Mouse (Mus musculus) spleen, adult 12 weeks (tissue): ENCODE measurements around the gene Specc1.

Experiments
- DNase-seq: peaks from one replicate; pipeline ENCODE4 v3.0.0; 2022; ENCODE audit warnings: low spot score

Specc1 gene

GRCm38 (mm10) chr11:62248401-62249244 lies 292.1 kb downstream of the Specc1 start, which contains the start of gene Adora2b:
Gene Adora2b (plus strand): TSS chr11:62248984.
- DNase-seq, result peak; percentile 12

DNA sequence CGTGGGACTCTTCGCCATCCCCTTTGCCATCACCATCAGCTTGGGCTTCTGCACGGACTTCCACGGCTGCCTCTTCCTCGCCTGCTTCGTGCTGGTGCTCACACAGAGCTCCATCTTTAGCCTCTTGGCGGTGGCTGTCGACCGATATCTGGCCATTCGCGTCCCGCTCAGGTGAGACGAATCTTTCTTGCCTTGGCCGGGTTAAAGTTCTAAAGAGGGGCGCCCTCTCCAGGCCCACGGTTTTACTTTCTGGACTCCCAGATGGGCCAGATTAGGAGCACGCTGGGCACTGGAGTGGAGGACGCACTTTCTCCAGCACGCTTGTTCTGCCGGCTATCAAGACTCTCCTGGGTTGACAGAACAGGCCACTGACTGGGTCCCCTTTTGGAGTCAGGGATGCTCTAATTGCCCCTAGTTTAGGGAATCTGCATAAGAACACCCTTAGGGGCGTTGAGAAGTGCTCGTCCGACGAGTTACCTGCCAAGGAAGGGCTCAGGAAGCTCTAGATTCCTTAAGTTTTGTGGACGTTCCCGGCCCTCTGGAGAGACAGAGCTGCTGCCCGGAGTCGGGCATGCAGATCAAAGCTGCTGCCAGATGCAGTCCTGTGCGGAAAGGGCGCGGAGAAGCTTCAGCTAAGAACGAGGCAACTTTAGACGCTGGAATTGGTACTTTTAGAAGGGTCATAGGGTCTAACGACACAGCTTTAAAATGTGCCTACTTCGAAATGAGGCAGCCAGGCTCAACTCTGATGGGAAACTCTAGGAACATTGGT lies 292.9 kb downstream of the Specc1 start:
- no peak for DNase-seq

GRCm38 (mm10) chr11:62251047-62251446 lies 294.5 kb downstream of the Specc1 start:
- DNase-seq, result no peak

- no peak for DNase-seq
Observed at GRCm38 (mm10) chr11:62253380-62253779, 296.8 kb downstream of the Specc1 start.

- DNase-seq, result no peak
Observed at GRCm38 (mm10) chr11:62259214-62259613, 302.7 kb downstream of the Specc1 start.

DNA sequence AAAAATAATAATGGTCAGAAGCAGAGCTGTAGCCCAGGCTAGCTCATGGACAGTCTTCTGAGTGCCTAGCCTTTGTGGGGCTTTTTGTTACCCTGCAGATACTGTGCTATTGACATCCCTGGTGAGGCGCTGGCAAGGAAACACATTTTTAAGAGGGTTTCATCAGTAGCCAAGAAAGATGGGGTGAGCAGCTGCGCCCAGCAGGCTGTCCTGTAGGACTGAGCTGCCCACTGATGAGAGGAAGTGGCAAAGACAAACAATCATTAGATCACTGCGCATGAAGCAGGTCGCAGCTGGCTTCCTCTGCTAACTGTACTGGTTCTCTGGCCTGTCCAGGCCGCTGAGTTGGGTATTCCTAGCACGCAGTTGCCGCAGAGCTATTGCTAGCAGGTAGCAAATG lies 307.0 kb downstream of the Specc1 start:
- DNase-seq, result no peak

DNA sequence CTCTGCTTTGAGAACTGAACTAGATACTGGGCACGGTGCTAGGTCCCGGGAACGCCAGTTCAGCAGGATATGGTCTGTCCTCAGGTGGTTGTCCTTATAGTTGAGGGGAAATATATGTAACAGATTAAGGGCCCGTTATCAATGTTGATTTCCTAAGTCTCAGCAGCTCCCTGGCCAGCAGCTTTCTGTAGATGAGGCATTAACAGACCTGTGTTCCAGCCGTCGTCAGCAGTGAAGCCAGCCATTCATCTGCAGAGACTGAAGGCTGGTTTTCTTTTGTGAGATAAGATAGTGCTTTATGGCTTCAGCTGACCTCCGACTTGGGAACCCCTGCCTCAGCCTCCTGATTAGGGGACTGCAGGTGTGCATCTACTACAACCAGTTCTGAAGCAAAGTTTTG lies 307.5 kb downstream of the Specc1 start:
- DNase-seq, result no peak

DNA sequence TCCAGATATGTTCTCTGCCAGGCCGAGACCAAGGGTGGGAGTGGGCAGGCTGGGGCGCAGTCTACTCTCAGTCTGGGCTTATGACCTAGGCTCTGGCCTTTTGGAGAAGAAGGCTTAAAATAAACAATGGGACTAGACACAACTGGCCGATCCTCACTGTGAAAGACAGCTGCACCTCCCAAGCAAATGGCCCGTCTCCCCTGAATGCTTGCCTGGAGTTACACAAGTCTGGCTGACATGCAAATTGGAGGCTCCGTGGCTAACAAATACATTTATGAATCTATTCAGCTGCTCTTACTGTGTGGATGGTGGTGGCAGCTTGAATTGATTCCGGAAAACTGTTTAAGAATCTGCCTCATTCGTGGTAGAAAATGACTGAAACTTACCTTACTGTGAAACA lies 309.1 kb downstream of the Specc1 start:
- DNase-seq, result no peak

DNA sequence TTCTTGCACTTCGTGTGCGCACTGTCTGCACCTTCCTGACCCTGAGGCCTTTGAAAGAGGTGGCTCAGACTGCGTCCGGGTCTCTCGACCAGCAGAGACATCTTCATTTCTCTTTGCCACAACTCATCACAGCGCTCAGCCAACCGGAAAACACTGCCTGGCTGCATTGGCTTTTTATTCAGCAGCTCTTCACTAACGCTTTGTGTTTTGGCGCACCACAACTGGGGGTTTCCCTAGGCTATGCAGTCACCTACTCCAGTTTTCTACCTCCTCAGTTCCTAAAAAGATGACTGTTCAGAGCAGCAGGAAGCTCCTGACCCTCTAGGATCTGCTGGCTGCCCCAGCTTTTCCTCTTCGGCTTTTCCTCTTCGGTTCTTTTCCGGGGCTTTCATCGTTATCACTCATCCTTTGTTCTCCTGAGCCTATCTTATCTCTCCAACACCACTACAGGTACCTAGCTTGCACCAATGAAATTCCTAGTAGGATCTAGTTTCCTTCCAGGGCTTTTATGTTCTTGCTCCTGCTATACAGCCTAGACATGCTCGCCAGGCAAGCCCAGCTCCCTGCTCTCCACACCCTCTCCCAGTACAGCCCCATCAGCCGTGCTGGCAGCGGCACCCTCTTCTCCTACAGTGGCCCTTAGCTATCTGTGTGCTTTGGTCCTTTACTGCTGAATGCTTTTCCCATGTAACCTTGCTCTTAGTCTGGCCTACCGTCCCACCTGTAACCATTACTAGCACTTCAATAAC lies 310.1 kb downstream of the Specc1 start:
- DNase-seq, result no peak

DNA sequence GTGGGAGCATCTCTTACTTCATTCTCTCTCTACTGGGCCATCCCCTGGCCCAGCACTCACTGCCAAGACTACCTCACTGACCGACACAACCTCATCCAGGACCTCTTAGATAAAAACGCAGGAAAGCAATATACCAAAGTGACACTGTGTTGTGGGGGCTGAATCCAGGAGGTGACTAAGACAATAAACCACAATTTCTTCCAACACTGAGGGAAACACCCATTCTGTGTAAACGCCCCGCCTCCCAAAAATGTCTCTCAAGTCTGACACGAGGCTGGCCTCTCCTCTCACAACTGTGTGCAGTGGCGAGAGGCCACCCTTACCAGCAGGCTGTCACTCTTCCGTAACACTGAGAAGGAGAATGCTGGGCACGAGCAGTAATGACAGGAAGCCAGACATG lies 311.8 kb downstream of the Specc1 start:
- DNase-seq, result no peak

GRCm38 (mm10) chr11:62269097-62269496 lies 312.5 kb downstream of the Specc1 start:
- DNase-seq, result no peak

GRCm38 (mm10) chr11:62270851-62271250 lies 314.3 kb downstream of the Specc1 start:
- DNase-seq, result no peak
